Comparison of ENCODE assay signal across 18 mouse cellular contexts in the genomic region with DNA sequence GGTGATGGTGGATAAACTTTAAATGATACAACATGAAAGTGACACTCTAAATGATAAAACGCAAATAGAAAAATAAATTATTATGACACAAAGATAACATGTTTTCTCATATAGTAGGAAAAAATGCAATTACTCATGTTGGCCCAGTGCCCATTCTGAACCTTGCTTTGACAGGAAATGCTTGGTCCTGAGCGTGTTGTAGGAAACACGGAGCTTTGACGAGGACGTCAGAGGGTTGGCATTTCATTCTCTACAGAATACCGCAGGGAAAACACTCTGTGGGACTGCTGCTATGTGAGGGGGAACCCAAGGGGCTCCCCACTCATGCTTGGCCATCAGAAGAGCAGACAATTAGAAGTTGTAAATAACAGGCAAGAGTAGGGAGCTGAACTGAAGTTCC.
DNase-seq lines count a peak whose midpoint lies in the region; ATAC-seq lines count a peak whose summit lies in the region.
"Had no signal": no experiment of that assay in that cellular context is flagged by ENCODE, and none has a peak within 500 bp of the region (broad histone marks: within the 10 kb centered on the region; RNA-seq: fewer than 3 reads in every experiment).

No protein-coding gene starts in this region.

- WGBS in kidney, embryonic 14.5 days: 45% methylated on average over 6 of the region's 6 CpGs
- WGBS in stomach, embryonic 16.5 days: 42% methylated on average over 6 of the region's 6 CpGs

- ATAC-seq in kidney, embryonic 14.5 days (ENCODE audit: low FRiP score, low TSS enrichment): peak; percentile 49
- ATAC-seq in stomach, embryonic 16.5 days (ENCODE audit: insufficient read depth, low FRiP score): 0 out of 2 replicates have a peak, but pooled peaks have one; percentile 47
- ATAC-seq: forebrain, embryonic 13.5 days had no signal

- peak; percentile 31 for DNase-seq in adrenal gland, postnatal 14 days
- no peak for DNase-seq in adrenal gland, postnatal 4 days (ENCODE audit: low spot score in 2 of 2)
- DNase-seq in kidney, adult 11 months: no peak
- peak; percentile 11 for DNase-seq in lung, postnatal 14 days
- no peak for DNase-seq in lung, postnatal 25 days (ENCODE audit: low spot score)
- DNase-seq in right cerebral cortex, adult 18-20 months: no peak
- DNase-seq: cerebellum, adult 11 months; cerebellum, postnatal 36 days; gastrocnemius, adult 2 months; thymus, adult 2 months had no signal

- H3K36me3 ChIP-seq in kidney, embryonic 14.5 days (ENCODE audit: control insufficient read depth, insufficient read depth, low read length): no peaks in the 10 kb centered on the region
- H3K36me3 ChIP-seq in stomach, embryonic 16.5 days (ENCODE audit: control insufficient read depth, insufficient read depth, low read length): no peaks in the 10 kb centered on the region
- H3K36me3 ChIP-seq: embryonic facial prominence, embryonic 13.5 days; hindbrain, embryonic 12.5 days; liver, embryonic 15.5 days; midbrain, embryonic 10.5 days had no signal

- 0 out of 2 replicates have a peak, but pooled peaks cover 3% of the 10 kb centered on the region for H3K4me1 ChIP-seq in kidney, embryonic 14.5 days (ENCODE audit: control insufficient read depth, insufficient read depth, low read length)
- peaks cover 4% of the 10 kb centered on the region; the same call in 1 of the 2 replicates for H3K4me1 ChIP-seq in stomach, embryonic 16.5 days (ENCODE audit: control insufficient read depth, insufficient read depth, low read length)
- H3K4me1 ChIP-seq: forebrain, embryonic 13.5 days; hindbrain, embryonic 12.5 days; liver, embryonic 15.5 days; midbrain, embryonic 10.5 days had no signal

- no peak overlapping the region for H3K4me3 ChIP-seq in kidney, embryonic 14.5 days (ENCODE audit: low read length)
- no peak overlapping the region for H3K4me3 ChIP-seq in stomach, embryonic 16.5 days (replicated peaks; ENCODE audit: low read length)
- H3K4me3 ChIP-seq: embryonic facial prominence, embryonic 13.5 days; forebrain, embryonic 13.5 days; gastrocnemius, adult 2 months; hindbrain, embryonic 12.5 days; liver, embryonic 15.5 days; midbrain, embryonic 10.5 days had no signal

- H3K27ac ChIP-seq in kidney, embryonic 14.5 days (ENCODE audit: low read depth, low read length): no peak overlapping the region
- H3K27ac ChIP-seq in stomach, embryonic 16.5 days (ENCODE audit: low read length): peak overlapping the region; percentile 47; the same call in 1 of the 2 replicates
- H3K27ac ChIP-seq: embryonic facial prominence, embryonic 13.5 days; forebrain, embryonic 13.5 days; gastrocnemius, adult 2 months; hindbrain, embryonic 12.5 days; liver, embryonic 15.5 days; midbrain, embryonic 10.5 days had no signal

- no peak overlapping the region for H3K4me2 ChIP-seq in kidney, embryonic 14.5 days (replicated peaks; ENCODE audit: low read depth, low read length)
- no peak overlapping the region for H3K4me2 ChIP-seq in stomach, embryonic 16.5 days (ENCODE audit: low read depth, low read length)
- H3K4me2 ChIP-seq: embryonic facial prominence, embryonic 13.5 days; forebrain, embryonic 13.5 days; heart, embryonic 11.5 days; hindbrain, embryonic 12.5 days; liver, embryonic 15.5 days had no signal

- H3K27me3 ChIP-seq in kidney, embryonic 14.5 days (ENCODE audit: control insufficient read depth, insufficient read depth, low read length): no peaks in the 10 kb centered on the region
- H3K27me3 ChIP-seq in stomach, embryonic 16.5 days (ENCODE audit: control insufficient read depth, insufficient read depth, low read length): no peaks in the 10 kb centered on the region
- H3K27me3 ChIP-seq: embryonic facial prominence, embryonic 13.5 days; forebrain, embryonic 13.5 days; hindbrain, embryonic 12.5 days; liver, embryonic 15.5 days had no signal

- H3K9ac ChIP-seq in kidney, embryonic 14.5 days (ENCODE audit: low read depth, low read length): no peak overlapping the region
- no peak overlapping the region for H3K9ac ChIP-seq in stomach, embryonic 16.5 days (ENCODE audit: low read length)
- H3K9ac ChIP-seq: embryonic facial prominence, embryonic 13.5 days; forebrain, embryonic 13.5 days; hindbrain, embryonic 12.5 days; liver, embryonic 15.5 days had no signal

- H3K9me3 ChIP-seq in kidney, embryonic 14.5 days (ENCODE audit: control insufficient read depth, low read length): no peaks in the 10 kb centered on the region
- no peaks in the 10 kb centered on the region for H3K9me3 ChIP-seq in stomach, embryonic 16.5 days (replicated peaks; ENCODE audit: control insufficient read depth, low read length)
- H3K9me3 ChIP-seq: embryonic facial prominence, embryonic 13.5 days; forebrain, embryonic 13.5 days; hindbrain, embryonic 12.5 days; liver, embryonic 15.5 days; midbrain, embryonic 10.5 days had no signal

Comparison
In these comparisons a context has a peak if more than half of its experiments do, and no peak if none do; other contexts are left out.
1. DNase-seq: peak in adrenal gland, postnatal 14 days (single experiment) and lung, postnatal 14 days (single experiment); none in adrenal gland, postnatal 4 days (0 of 2), kidney, adult 11 months (single experiment), lung, postnatal 25 days (single experiment) and right cerebral cortex, adult 18-20 months (single experiment).